Mouse (Mus musculus): ENCODE data around the gene Kif3c. TPM values are rescaled to one million over a fixed set of nuclear protein-coding genes. Genes with fewer than 3 reads are reported as not detected.

Kif3c gene
- polyA plus RNA-seq, 1 experiment from 2014 or later, result 54.0 TPM

GRCm38 (mm10) chr12:3427891-3428775, 63.2 kb downstream of the Kif3c start:
- Histone ChIP-seq H3K27ac (no peak overlapping the region), H3K4me2 (peak overlapping the region; percentile 65), H3K4me3 (replicated peaks) (peak overlapping the region; percentile 93), H3K36me3 (replicated peaks) (no peaks in the 10 kb centered on the region), H3K9ac (no peak overlapping the region), H3K4me1 (peaks cover 14% of the 10 kb centered on the region), H3K27me3 (no peaks in the 10 kb centered on the region), H3K9me3 (no peaks in the 10 kb centered on the region)
- 69% methylated on average over 11 of the region's 11 CpGs for WGBS
- no peak for ATAC-seq (ENCODE audit: low FRiP score)

DNA sequence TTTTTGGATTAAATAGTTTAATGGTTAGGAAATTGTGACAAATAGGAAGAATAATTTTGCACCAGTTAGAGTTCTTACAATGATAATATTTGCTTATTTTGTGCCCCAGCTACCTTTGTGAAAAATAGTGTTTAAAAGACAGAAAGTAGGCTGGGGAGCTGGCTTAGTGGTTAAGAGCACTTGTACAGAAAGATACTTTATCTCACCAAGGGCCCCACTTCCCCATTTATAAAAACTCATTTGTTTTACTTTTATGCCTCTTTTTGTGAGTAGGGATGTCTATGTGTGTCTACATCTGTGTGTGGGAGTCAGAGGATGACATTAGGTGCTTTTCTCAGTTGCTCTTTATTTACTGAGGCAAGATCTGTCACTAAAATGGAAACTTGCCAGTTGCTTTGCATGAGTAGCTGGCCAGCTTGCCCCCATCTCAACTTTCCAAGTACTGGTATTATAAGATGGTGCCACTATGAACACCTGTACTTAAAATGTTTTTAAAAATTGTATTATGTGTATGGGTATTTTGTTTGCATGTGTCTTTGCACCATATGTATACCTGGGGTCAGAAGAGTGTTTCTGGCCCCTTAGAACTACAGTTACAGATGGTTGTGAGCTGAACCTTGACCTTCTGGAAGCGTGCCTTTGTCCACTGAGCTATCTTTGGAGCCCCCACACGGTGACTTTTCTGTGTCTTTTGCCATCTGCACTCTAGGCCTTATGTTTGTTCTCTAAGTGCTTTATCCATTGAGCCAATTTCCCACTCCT, 64.9 kb downstream of the Kif3c start:
- no peak overlapping the region for H3K4me2 ChIP-seq
- H3K9me3 ChIP-seq, result no peaks in the 10 kb centered on the region
- WGBS, result 88% methylated on average over 2 of the region's 2 CpGs
- no peaks in the 10 kb centered on the region for H3K27me3 ChIP-seq
- 0 out of 2 replicates have a peak, but pooled peaks cover 4% of the 10 kb centered on the region for H3K36me3 ChIP-seq (replicated peaks)
- H3K4me1 ChIP-seq, result peaks cover 13% of the 10 kb centered on the region
- ATAC-seq (ENCODE audit: low FRiP score), result no peak
- no peak overlapping the region for H3K9ac ChIP-seq
- no peak overlapping the region for H3K27ac ChIP-seq
- no peak overlapping the region for H3K4me3 ChIP-seq (replicated peaks)

DNA sequence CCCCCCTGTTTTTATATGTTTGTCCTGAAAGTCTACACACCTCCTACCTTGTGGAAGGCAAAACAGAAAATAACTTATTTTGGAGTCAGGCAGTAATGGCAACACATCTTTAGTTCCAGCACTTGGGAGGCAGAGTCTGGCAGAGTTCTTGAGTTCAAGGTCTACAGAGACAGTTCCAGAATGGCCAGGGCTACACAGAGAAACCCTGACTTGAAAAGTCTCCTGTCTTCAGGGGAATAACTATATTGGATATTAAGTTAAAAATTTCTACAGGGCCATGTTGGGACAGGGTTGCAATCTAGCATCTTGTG, 65.5 kb downstream of the Kif3c start:
- no peaks in the 10 kb centered on the region for H3K9me3 ChIP-seq
- H3K27me3 ChIP-seq, result no peaks in the 10 kb centered on the region
- no peak for ATAC-seq (ENCODE audit: low FRiP score)
- H3K27ac ChIP-seq, result no peak overlapping the region
- H3K36me3 ChIP-seq (replicated peaks), result 0 out of 2 replicates have a peak, but pooled peaks cover 4% of the 10 kb centered on the region
- peaks cover 9% of the 10 kb centered on the region for H3K4me1 ChIP-seq
- no peak overlapping the region for H3K4me3 ChIP-seq (replicated peaks)
- H3K9ac ChIP-seq, result no peak overlapping the region
- H3K4me2 ChIP-seq, result no peak overlapping the region

GRCm38 (mm10) chr12:3430985-3431384, 66.1 kb downstream of the Kif3c start:
- Histone ChIP-seq H3K27ac (no peak overlapping the region), H3K9ac (no peak overlapping the region), H3K4me3 (replicated peaks) (no peak overlapping the region), H3K9me3 (no peaks in the 10 kb centered on the region), H3K27me3 (no peaks in the 10 kb centered on the region), H3K4me1 (peaks cover 6% of the 10 kb centered on the region), H3K4me2 (no peak overlapping the region), H3K36me3 (replicated peaks) (0 out of 2 replicates have a peak, but pooled peaks cover 4% of the 10 kb centered on the region)
- no peak for ATAC-seq (ENCODE audit: low FRiP score)

- Histone ChIP-seq H3K9ac (no peak overlapping the region), H3K4me2 (no peak overlapping the region), H3K4me1 (no peaks in the 10 kb centered on the region), H3K36me3 (replicated peaks) (peaks cover 7% of the 10 kb centered on the region; the same call in 1 of the 2 replicates), H3K4me3 (replicated peaks) (no peak overlapping the region), H3K27ac (no peak overlapping the region), H3K27me3 (no peaks in the 10 kb centered on the region), H3K9me3 (no peaks in the 10 kb centered on the region)
- no peak for ATAC-seq (ENCODE audit: low FRiP score)
- WGBS, result 72% methylated on average over 1 of the region's 1 CpGs
Observed at GRCm38 (mm10) chr12:3433736-3434135, 68.8 kb downstream of the Kif3c start.

GRCm38 (mm10) chr12:3436446-3436845, 71.5 kb downstream of the Kif3c start:
- H3K27ac ChIP-seq, result no peak overlapping the region
- no peak overlapping the region for H3K4me3 ChIP-seq (replicated peaks)
- peaks cover 7% of the 10 kb centered on the region; the same call in 1 of the 2 replicates for H3K36me3 ChIP-seq (replicated peaks)
- no peaks in the 10 kb centered on the region for H3K27me3 ChIP-seq
- H3K9me3 ChIP-seq, result no peaks in the 10 kb centered on the region
- no peak for ATAC-seq (ENCODE audit: low FRiP score)
- WGBS, result 91% methylated on average over 5 of the region's 5 CpGs
- H3K4me1 ChIP-seq, result no peaks in the 10 kb centered on the region
- no peak overlapping the region for H3K9ac ChIP-seq
- H3K4me2 ChIP-seq, result no peak overlapping the region

DNA sequence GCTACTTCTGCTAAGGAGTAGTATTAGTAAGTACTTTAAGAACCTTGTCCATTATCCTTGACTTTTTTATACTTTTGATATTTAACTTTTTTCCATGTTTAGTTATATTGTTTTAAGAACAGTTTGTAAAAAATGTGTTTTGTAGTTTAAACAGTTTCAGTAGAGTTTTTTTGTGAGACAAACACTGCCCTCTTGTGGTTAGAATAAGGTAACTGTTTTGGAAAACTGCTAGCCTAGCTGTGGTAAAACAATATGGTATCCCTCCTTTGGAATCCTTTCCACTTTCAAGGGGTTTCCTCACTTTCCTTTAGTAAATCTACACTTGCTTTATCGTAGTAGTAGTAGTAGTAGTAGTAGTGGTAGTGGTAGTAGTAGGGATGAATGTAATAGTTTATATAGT, 72.9 kb downstream of the Kif3c start:
- ATAC-seq (ENCODE audit: low FRiP score), result no peak
- H3K4me2 ChIP-seq, result no peak overlapping the region

DNA sequence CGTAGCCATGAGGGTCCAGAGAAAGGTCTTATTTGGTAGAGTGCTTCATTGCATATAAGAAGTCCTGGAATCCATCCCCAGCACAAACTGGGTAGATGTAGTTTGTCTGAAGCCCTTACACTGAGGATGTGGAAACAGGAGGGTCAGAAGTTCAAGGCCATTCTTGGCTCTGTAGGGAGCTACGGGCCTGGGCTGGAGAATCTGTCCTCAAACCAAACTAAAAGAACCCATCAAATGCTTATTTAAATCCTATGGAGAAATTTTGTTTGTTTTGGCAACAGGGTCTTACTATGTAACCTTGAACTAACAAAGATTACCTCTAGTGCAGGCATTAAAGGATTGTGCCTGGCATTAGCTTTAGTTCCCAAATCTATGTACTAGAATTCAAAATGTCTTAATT, 76.0 kb downstream of the Kif3c start:
- no peak for ATAC-seq (ENCODE audit: low FRiP score)
- Histone ChIP-seq H3K36me3 (replicated peaks) (peaks cover 11% of the 10 kb centered on the region), H3K4me2 (no peak overlapping the region), H3K27me3 (no peaks in the 10 kb centered on the region), H3K4me3 (replicated peaks) (no peak overlapping the region), H3K9me3 (no peaks in the 10 kb centered on the region), H3K9ac (no peak overlapping the region), H3K27ac (no peak overlapping the region), H3K4me1 (no peaks in the 10 kb centered on the region)
- WGBS, result 89% methylated on average over 2 of the region's 2 CpGs

More for the DNA sequence above, 72.9 kb downstream of the Kif3c start:
- Histone ChIP-seq H3K36me3 (replicated peaks) (peaks cover 8% of the 10 kb centered on the region; the same call in 1 of the 2 replicates), H3K27me3 (no peaks in the 10 kb centered on the region), H3K9me3 (no peaks in the 10 kb centered on the region), H3K9ac (no peak overlapping the region), H3K4me3 (replicated peaks) (no peak overlapping the region), H3K4me1 (no peaks in the 10 kb centered on the region), H3K27ac (no peak overlapping the region)
- WGBS, result 89% methylated on average over 1 of the region's 1 CpGs

DNA sequence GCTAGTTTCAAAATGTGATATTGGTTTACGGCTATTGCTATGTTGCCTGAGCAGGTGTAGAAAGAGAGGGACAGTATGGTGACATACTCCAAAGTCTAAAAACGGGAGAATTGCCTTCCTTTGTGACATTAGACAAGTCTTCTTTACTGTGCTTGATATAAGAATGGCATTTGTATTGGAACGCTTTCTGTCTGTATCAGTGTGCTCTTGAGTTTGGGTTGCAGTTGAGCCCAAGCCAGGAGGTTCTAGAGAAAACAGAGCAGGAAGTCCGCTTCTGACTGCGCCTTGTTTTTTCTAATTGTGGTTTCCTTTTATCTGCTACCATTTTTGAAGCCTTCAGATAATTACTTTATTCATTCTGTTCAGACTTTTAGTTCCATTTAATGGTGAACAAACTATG, 76.4 kb downstream of the Kif3c start:
- Histone ChIP-seq H3K4me2 (no peak overlapping the region), H3K36me3 (replicated peaks) (peaks cover 11% of the 10 kb centered on the region), H3K27me3 (no peaks in the 10 kb centered on the region), H3K9me3 (no peaks in the 10 kb centered on the region), H3K9ac (no peak overlapping the region), H3K27ac (no peak overlapping the region), H3K4me3 (replicated peaks) (no peak overlapping the region), H3K4me1 (no peaks in the 10 kb centered on the region)
- no peak for ATAC-seq (ENCODE audit: low FRiP score)
- WGBS, result 89% methylated on average over 5 of the region's 5 CpGs

DNA sequence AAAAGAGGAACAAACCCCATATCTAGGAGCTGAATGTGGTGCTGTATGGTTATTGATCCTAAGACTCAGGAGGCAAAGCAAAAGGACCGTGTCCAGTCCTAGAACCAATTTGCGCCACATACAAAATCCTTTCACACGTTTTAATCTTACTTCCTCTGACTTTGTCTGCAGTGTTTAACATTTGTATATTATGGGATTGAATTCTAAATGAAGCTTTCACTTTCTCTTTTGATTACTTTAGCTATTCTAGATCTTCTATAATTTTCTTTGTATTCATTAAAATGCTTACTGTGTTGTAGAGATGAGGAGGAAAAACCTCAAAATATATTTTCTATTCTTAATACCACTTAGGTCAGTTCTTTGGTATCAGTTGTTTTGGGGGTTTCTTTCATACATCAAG, 88.6 kb downstream of the Kif3c start:
- no peak for ATAC-seq (ENCODE audit: low FRiP score)
- 92% methylated on average over 3 of the region's 3 CpGs for WGBS
- Histone ChIP-seq H3K9me3 (no peaks in the 10 kb centered on the region), H3K4me1 (no peaks in the 10 kb centered on the region), H3K36me3 (replicated peaks) (peaks cover 36% of the 10 kb centered on the region), H3K4me2 (no peak overlapping the region), H3K27ac (no peak overlapping the region), H3K4me3 (replicated peaks) (no peak overlapping the region), H3K9ac (no peak overlapping the region), H3K27me3 (no peaks in the 10 kb centered on the region)
